Mouse (Mus musculus) forebrain, embryonic 10.5 days (tissue): Measurements from ENCODE around the gene Abat. TPM values are rescaled to one million over a fixed set of nuclear protein-coding genes. Genes with fewer than 3 reads are reported as not detected.
A peak's percentile ranks its signal among the peaks of the same experiment; 100 is the strongest.

Source experiments
- DNase-seq: peaks from one replicate; pipeline ENCODE4 v3.0.0-alpha.2; 2017; ENCODE audit warnings: low spot score; ENCODE audit errors: extremely low spot score
- H3K27ac ChIP-seq: fragments of 300-500 bp; sonication (generic); 2 replicates; pipeline ENCODE4 v1.5.1; 2016; ENCODE audit warnings: mild to moderate bottlenecking
- H3K27me3 ChIP-seq: fragments of 300-500 bp; sonication (generic); 2 replicates; pipeline ENCODE4 v1.6.1; 2016; ENCODE audit warnings: mild to moderate bottlenecking; ENCODE audit not compliant: poor library complexity, severe bottlenecking
- H3K36me3 ChIP-seq: fragments of 300-500 bp; sonication (generic); replicated peaks from 2 replicates; pipeline ENCODE4 v1.6.1; 2016; ENCODE audit warnings: mild to moderate bottlenecking, moderate library complexity
- H3K4me1 ChIP-seq: fragments of 300-500 bp; sonication (generic); 2 replicates; pipeline ENCODE4 v1.6.1; 2016
- H3K4me3 ChIP-seq: fragments of 300-500 bp; sonication (generic); 2 replicates; pipeline ENCODE4 v1.5.1; 2016; ENCODE audit warnings: mild to moderate bottlenecking, moderate library complexity
- H3K9me3 ChIP-seq: fragments of 300-500 bp; sonication (generic); 2 replicates; pipeline ENCODE4 v1.6.1; 2016; ENCODE audit warnings: mild to moderate bottlenecking, moderate library complexity
- WGBS: fragments of 180-500 bp; shearing (Covaris S2); methylation state at CpG from one replicate; pipeline ENCODE4 v1.1.7; 2016; 5-methylcytosine and 5-hydroxymethylcytosine counted together
- polyA plus RNA-seq: library from polyadenylated mRNA; unstranded; fragments of >200 nt; fragmentation: Nextera tagmentation; extraction: Ambion mirVana; gene quantifications from 2 replicates; pipeline ENCODE4 v1.2.1, GENCODE M21; 2016

The Abat gene
- polyA plus RNA-seq, 1 experiment from 2014 or later, result 16.2 TPM

DNA sequence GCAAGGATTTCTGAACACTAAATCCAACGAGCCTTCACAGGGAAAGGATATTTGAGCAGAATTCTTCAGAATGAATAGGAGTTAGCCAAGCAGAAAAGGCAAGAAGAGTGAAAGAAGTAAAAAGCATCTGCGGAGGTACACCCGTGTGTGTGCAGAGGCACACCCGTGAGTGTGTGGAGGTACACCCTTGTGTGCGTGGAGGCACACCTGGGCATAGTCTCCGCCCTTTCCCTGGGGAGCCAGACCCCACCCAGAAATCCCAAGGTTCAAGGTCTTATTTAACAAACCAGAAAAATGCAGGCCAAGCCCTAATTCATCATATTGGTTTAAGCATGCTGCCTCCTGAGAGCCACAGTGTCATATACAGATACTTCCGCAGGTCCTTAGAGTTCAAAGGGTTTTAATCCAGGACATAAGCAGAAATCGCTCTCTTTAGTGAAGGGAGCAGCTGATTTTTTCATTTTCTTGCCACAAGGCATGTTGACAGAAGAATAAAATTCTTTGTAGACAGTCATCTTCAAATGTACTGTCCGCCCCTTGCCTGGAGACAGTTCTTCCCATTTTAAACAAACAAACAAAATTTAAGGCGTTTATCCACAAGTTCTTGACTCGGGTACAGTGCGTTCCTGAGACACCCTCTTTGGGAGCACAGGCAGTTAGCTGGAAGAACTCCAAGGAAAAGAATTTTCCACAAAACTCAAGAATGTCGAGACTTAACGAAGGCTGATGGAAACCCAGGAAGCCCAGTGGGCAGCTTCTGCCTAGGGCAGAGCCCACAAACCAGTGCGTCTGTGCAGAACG lies 107.3 kb downstream of the Abat start:
- WGBS, result 88% methylated on average over 16 of the region's 16 CpGs
- H3K9me3 ChIP-seq, result peaks cover 5% of the 10 kb centered on the region; the same call in 1 of the 2 replicates
- DNase-seq, result no peak
- H3K4me1 ChIP-seq, result peaks cover 14% of the 10 kb centered on the region
- no peak overlapping the region for H3K4me3 ChIP-seq
- no peaks in the 10 kb centered on the region for H3K36me3 ChIP-seq
- no peaks in the 10 kb centered on the region for H3K27me3 ChIP-seq
- no peak overlapping the region for H3K27ac ChIP-seq

GRCm38 (mm10) chr16:8630419-8630818 lies 117.2 kb downstream of the Abat start:
- Histone ChIP-seq H3K4me3 (no peak overlapping the region), H3K27me3 (no peaks in the 10 kb centered on the region), H3K36me3 (peaks cover 40% of the 10 kb centered on the region), H3K27ac (no peak overlapping the region), H3K4me1 (peaks cover 3% of the 10 kb centered on the region; the same call in 1 of the 2 replicates), H3K9me3 (no peaks in the 10 kb centered on the region)
- WGBS, result 90% methylated on average over 2 of the region's 2 CpGs
- DNase-seq, result no peak

DNA sequence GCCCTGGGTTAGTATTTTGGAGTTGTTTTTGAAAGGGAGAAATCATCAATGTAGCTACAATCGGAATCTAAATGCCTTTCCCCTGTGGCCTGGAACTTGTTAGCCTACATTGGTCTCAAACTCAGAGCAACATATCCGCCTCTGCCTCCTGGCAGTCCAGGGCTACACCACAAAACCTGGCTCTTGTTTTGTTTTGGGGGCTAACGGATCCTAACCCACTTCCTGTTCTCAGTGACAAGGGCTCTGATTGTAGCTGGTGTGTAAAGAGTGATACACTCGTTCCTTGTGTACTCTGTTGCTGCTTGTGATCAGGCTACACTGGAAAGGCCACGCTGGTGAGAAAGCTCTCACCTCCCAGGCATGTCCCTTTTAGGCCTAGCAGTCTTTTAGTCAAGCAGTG lies 118.2 kb downstream of the Abat start:
- Histone ChIP-seq H3K4me3 (no peak overlapping the region), H3K27ac (no peak overlapping the region), H3K27me3 (no peaks in the 10 kb centered on the region), H3K4me1 (peaks cover 13% of the 10 kb centered on the region), H3K36me3 (peaks cover 47% of the 10 kb centered on the region), H3K9me3 (no peaks in the 10 kb centered on the region)
- 89% methylated on average over 5 of the region's 5 CpGs for WGBS
- no peak for DNase-seq

DNA sequence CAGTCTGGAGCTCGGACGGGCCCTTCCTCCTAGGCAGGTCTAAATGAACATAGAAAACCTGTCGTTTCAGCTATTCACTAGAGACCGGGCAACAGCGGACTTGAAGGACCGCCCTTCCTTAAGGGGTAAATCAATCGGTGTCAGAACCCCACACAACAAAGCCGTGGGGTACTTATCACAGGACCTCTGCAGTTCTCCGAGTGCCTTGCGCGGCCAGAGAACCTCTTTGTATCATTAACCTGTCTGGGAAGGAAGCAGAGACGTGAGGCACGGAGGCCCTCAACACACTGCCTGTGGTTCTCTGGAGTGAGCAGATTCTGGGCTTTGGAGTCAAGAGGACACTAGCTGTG lies 123.6 kb downstream of the Abat start:
- Histone ChIP-seq H3K9me3 (no peaks in the 10 kb centered on the region), H3K4me3 (peak overlapping the region; percentile 83), H3K27ac (peak overlapping the region; percentile 95), H3K4me1 (peaks cover 32% of the 10 kb centered on the region), H3K27me3 (no peaks in the 10 kb centered on the region), H3K36me3 (peaks cover 46% of the 10 kb centered on the region)
- DNase-seq, result no peak
- under 1% methylated on average over 13 of the region's 13 CpGs for WGBS

- Histone ChIP-seq H3K4me1 (peaks cover 32% of the 10 kb centered on the region), H3K9me3 (no peaks in the 10 kb centered on the region), H3K27ac (peak within 1 kb of the TSS; percentile 95), H3K36me3 (peaks cover 40% of the 10 kb centered on the region), H3K27me3 (no peaks in the 10 kb centered on the region), H3K4me3 (peak within 1 kb of the TSS; percentile 83)
- under 1% methylated on average over 59 of the region's 59 CpGs for WGBS
- DNase-seq, result peak; percentile 82
Measured at GRCm38 (mm10) chr16:8637217-8638051, 124.2 kb downstream of the Abat start, which contains the start of the genes Pmm2 and Tmem186. Pmm2 (plus strand) TSS chr16:8637674. Tmem186 (minus strand) TSS chr16:8637712.

DNA sequence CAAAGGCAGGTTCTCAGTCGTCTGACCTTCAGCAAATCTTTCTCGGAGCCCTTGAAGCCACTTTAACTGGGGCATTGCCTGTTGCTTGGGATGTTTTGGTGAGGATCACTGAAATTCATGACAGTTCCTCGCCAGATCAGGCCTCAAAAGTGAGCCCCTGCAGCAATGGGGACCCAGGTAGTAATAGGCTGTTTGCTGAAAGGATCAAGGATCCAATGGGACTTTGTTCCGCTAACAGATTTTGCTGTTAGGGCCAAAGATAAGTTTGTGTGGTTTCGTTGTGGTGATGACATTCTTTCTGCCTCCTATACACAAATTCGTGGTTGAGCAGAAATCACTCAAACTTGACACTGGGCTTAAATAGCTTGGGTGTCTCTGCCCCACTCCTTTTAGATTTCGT lies 124.9 kb downstream of the Abat start:
- no peaks in the 10 kb centered on the region for H3K9me3 ChIP-seq
- WGBS, result 53% methylated on average over 7 of the region's 7 CpGs
- H3K27me3 ChIP-seq, result no peaks in the 10 kb centered on the region
- no peak for DNase-seq
- H3K4me1 ChIP-seq, result peaks cover 32% of the 10 kb centered on the region
- peaks cover 40% of the 10 kb centered on the region for H3K36me3 ChIP-seq
- peak overlapping the region; percentile 95 for H3K27ac ChIP-seq
- H3K4me3 ChIP-seq, result peak overlapping the region; percentile 83

DNA sequence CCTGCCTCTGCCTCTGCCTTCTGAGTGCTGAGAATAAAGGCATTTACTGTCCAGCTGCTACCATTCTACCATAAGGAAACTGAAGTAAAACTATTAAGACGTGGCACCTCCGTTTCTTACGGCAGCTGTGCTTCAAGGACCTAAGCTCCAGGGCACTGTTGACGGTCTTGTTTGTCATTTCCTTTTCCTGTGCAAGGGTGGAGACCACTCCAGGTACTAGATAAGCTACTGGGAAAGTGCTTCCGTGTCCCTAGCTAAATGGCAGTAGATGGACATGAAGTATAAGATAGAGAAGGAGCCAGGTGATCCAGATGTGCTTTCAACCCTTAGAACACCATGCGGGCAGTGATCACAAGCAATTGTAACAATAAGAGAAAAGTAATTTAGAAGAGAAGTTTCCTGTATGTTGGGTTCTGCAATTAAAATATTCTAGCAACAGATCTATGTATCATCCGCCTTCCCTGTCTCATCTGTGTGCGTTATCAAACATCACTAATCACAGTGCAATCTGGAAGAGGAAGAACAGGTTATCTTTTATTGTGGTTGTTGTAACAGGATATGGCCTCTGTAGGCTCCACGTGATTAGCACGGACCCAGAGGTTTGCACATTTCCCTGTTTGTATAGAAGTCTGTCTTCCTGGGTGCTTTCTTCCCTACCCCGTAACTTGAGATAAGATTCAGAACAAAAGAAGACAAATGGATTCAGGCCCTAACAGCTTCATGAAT lies 126.4 kb downstream of the Abat start:
- peaks cover 32% of the 10 kb centered on the region for H3K4me1 ChIP-seq
- no peak overlapping the region for H3K4me3 ChIP-seq
- 88% methylated on average over 11 of the region's 11 CpGs for WGBS
- H3K27me3 ChIP-seq, result no peaks in the 10 kb centered on the region
- no peak for DNase-seq
- H3K9me3 ChIP-seq, result no peaks in the 10 kb centered on the region
- H3K36me3 ChIP-seq, result peaks cover 45% of the 10 kb centered on the region
- H3K27ac ChIP-seq, result no peak overlapping the region

- Histone ChIP-seq H3K27me3 (no peaks in the 10 kb centered on the region), H3K4me1 (peaks cover 4% of the 10 kb centered on the region), H3K4me3 (no peak overlapping the region), H3K27ac (no peak overlapping the region), H3K9me3 (no peaks in the 10 kb centered on the region), H3K36me3 (peaks cover 71% of the 10 kb centered on the region)
- DNase-seq, result no peak
- 71% methylated on average over 2 of the region's 2 CpGs for WGBS
Measured at GRCm38 (mm10) chr16:8643855-8644254, 130.6 kb downstream of the Abat start.

GRCm38 (mm10) chr16:8645546-8645945 lies 132.3 kb downstream of the Abat start:
- 90% methylated on average over 6 of the region's 6 CpGs for WGBS
- H3K36me3 ChIP-seq, result peaks cover 85% of the 10 kb centered on the region

DNA sequence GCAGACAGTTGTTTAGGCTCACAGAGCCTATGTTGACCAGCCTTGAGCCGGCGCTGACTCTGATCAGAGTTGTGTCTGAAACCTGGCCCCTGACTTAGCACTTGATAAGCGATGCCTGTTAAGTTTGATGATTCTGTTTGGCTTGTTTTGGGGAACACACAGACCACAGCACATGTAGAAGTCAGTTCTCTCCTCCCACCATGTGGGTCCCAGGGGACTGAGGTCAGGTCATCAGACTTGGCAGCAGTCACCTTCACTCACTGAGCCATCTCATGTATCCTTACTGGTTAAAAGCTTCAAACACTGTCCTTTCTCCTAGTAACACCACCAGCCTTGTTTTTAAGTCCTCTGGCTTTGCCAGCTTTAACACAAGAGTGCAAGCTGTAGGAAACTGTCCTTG lies 136.8 kb downstream of the Abat start:
- DNase-seq, result no peak
- H3K4me3 ChIP-seq, result no peak overlapping the region
- H3K36me3 ChIP-seq, result peaks cover 98% of the 10 kb centered on the region
- H3K9me3 ChIP-seq, result no peaks in the 10 kb centered on the region
- H3K27ac ChIP-seq, result no peak overlapping the region
- WGBS, result 91% methylated on average over 3 of the region's 3 CpGs
- no peaks in the 10 kb centered on the region for H3K27me3 ChIP-seq
- H3K4me1 ChIP-seq, result no peaks in the 10 kb centered on the region

More at GRCm38 (mm10) chr16:8645546-8645945, 132.3 kb downstream of the Abat start:
- Histone ChIP-seq H3K4me3 (no peak overlapping the region), H3K27me3 (no peaks in the 10 kb centered on the region), H3K27ac (no peak overlapping the region), H3K9me3 (no peaks in the 10 kb centered on the region), H3K4me1 (no peaks in the 10 kb centered on the region)
- DNase-seq, result no peak

DNA sequence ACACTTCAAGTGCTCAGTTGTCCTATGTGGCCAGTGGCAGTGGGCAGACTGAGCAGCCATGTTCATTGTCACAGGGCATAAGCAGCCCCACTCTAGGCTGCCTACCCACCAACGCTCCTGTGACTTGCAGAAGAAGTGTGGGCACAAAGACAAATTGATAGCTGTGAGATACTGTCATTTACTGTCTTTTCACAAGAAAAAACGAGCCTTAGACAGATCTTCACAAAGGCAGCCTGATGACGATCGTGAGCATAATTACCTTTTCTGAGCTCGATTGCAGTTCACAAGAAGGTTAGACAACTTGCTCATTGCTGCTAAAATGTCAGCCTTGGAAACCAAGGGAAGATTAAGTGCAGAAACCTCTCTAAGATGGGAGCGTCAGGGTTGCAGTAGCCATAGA lies 141.9 kb downstream of the Abat start:
- DNase-seq, result no peak
- no peaks in the 10 kb centered on the region for H3K27me3 ChIP-seq
- H3K9me3 ChIP-seq, result no peaks in the 10 kb centered on the region
- no peak overlapping the region for H3K27ac ChIP-seq
- WGBS, result 90% methylated on average over 6 of the region's 6 CpGs
- no peak overlapping the region for H3K4me3 ChIP-seq
- no peaks in the 10 kb centered on the region for H3K4me1 ChIP-seq
- peaks cover 97% of the 10 kb centered on the region for H3K36me3 ChIP-seq

- WGBS, result 87% methylated on average over 9 of the region's 9 CpGs
- DNase-seq, result no peak
- Histone ChIP-seq H3K4me3 (no peak overlapping the region), H3K9me3 (no peaks in the 10 kb centered on the region), H3K36me3 (peaks cover 97% of the 10 kb centered on the region), H3K4me1 (no peaks in the 10 kb centered on the region), H3K27me3 (no peaks in the 10 kb centered on the region), H3K27ac (no peak overlapping the region)
Measured at GRCm38 (mm10) chr16:8655599-8655998, 142.4 kb downstream of the Abat start.
